Mouse (Mus musculus) right cerebral cortex, postnatal 4 days (tissue): ENCODE measurements around the gene Cd300ld5.
A peak's percentile ranks its signal among the peaks of the same experiment; 100 is the strongest.
"Not testable (repeated sequence)": the region's sequence is repeated elsewhere in the genome, so short reads cannot be mapped to it uniquely, and the experiment has no call there.

ENCODE experiments used
- DNase-seq: peaks from one replicate; pipeline ENCODE4 v3.0.0-alpha.2; 2022

The Cd300ld5 gene

GRCm38 (mm10) chr11:115037669-115038068 lies at the start of gene Cd300ld5:
TSS of gene Cd300ld5 (minus strand) at chr11:115037769.
- not testable (repeated sequence) for DNase-seq

GRCm38 (mm10) chr11:115086213-115086612 lies 48.6 kb upstream of the Cd300ld5 start:
- DNase-seq, result no peak

DNA sequence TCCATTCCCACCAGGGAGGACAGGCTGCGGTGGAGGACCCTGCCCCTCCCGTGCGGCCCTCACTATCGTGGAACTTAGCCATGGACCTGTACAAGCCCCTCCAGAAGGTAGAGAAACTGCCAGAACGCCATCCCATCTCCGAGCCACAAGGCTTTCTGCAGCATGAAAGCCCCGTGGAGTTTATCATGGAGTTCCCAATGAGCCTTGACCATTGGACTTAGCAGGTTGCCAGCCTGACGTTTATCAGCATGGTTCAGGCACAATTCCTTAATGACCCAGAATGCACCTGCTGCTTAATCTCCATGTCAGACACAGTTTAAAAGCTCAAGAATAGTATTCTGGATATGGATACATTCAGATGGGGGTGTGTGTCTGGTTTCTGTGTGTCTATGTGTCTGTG lies 47.5 kb upstream of the Cd300ld5 start:
- no peak for DNase-seq

GRCm38 (mm10) chr11:115084595-115084994 lies 47.0 kb upstream of the Cd300ld5 start:
- DNase-seq, result no peak

GRCm38 (mm10) chr11:115083376-115084139 lies 46.0 kb upstream of the Cd300ld5 start:
- DNase-seq, result peak; percentile 88

DNA sequence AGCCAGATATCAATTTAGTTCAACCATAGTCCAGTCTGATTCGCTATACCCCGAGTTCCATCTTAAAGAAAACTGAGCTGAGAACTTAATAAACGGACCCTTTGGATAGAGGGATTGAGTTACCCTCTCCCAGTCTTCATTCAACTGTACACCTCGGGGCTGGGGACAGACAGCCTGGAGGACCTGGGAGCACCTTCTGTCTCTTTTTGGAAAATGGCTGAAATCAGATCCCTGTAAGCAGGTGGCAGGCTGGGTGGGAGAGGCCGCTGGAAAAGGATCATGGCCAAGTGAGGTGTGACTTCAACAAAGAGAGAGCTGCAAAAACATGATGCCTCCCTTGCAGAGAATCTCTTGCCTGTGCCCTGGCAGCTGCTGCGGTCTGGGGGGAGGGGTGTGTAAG lies 44.6 kb upstream of the Cd300ld5 start:
- DNase-seq, result no peak

DNA sequence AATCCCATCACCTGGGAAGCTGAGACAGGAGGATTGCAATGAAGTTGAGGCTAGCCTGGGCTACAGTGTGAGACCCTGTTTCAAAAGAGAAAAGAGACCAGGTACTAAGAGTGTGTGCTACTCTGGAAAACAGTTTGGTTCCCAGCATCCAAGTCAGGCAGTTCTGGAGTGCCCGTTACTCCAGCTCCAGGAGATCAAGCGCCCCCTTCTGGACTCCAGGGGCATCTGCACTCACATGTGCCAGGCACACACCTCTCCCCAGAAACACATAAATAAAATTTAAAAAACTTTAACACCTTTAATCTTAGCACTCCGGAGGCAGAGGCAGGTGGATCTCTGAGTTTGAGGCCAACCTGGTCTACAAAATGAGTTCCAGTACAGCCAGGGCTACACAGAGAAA lies 43.8 kb upstream of the Cd300ld5 start:
- DNase-seq, result no peak

GRCm38 (mm10) chr11:115080886-115081285 lies 43.3 kb upstream of the Cd300ld5 start:
- peak; percentile 35 for DNase-seq

GRCm38 (mm10) chr11:115078680-115079079 lies 41.1 kb upstream of the Cd300ld5 start:
- DNase-seq, result no peak

- DNase-seq, result no peak
Measured at GRCm38 (mm10) chr11:115077436-115077835, 39.9 kb upstream of the Cd300ld5 start.

GRCm38 (mm10) chr11:115075859-115076258 lies 38.3 kb upstream of the Cd300ld5 start:
- DNase-seq, result no peak

GRCm38 (mm10) chr11:115075407-115075806 lies 37.8 kb upstream of the Cd300ld5 start:
- no peak for DNase-seq

GRCm38 (mm10) chr11:115073002-115073401 lies 35.4 kb upstream of the Cd300ld5 start:
- no peak for DNase-seq

GRCm38 (mm10) chr11:115071631-115072294 lies 34.2 kb upstream of the Cd300ld5 start:
- DNase-seq, result no peak

GRCm38 (mm10) chr11:115071015-115071551 lies 33.5 kb upstream of the Cd300ld5 start:
- DNase-seq, result no peak

DNA sequence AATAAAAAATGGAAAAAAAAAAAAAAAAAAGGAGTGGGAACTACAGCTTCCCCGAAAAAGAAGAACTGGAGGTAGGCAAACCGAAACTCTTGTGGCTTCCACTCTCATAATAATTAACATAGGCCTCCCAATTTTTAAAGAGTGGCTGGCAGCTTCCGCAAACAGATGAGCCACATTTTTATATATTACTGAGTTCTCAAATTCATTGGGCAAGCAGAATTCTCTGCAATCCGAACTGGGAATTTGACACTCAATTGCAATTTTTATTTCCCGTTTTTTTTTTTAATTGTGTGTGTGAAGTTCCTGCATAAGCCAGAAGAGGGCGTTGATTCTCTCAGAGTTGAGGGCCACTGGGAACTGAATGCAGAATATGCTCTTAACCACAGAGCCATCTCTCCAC lies 29.2 kb upstream of the Cd300ld5 start:
- DNase-seq, result no peak

DNA sequence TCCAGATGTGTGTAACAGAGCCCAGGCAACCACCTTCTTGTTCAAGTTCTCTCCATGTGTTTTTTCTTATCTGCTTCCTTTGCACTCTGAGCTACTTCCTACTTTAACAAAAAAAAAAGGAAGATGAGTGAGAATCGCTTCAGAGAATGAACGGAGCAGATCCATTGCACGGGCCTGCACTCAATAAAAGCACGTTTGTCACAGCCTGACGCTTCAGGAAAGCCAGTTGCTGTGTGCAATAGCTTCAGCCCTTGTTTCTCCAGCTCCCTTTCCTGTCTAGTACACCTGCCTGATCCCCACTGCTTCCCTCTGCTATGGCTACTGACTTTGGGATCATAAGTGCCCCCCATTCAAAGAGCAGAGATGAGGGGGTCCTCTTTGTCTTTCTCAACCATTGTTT lies 24.5 kb upstream of the Cd300ld5 start, which contains the start of gene Cd300e:
TSS of gene Cd300e (minus strand) at position 101 of the 400 bp plus-strand sequence.
- no peak for DNase-seq

DNA sequence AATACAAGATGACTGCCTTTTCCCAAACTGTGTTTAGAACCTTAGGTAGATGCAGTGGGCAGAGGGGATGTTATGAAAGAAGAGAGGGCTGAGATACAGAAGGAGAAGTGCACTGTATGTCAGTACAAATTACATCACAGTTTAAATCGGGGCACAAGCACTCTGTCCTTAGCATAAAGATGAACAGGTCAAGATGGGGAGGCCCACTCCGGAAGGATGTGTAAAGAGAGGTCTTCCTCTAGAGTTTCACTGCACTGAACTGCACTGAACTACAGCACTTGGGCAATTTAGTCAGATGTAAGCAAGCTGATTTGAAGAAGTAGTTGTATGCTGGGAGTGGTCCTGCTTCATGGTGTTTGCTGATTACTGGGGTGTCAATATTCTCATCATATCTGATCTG lies 22.2 kb upstream of the Cd300ld5 start:
- no peak for DNase-seq

DNA sequence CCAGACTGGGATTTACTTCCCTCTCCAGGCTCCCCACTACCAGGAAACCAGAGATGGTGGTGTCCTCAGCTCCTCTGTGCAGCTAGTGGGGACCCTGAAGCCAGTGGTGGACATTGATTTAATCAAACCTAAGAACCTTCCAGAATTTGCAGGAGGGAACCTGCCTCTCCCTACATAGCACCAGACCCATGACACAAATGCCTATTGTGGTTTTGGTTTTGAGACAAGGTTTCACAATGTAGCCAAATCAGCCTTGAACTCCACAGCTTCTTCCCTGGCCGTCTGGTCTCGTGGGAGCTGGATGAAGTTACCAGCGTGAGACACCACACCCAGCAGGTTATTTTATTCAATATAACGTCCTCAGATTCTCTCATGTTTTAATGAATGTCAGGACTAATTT lies 21.1 kb upstream of the Cd300ld5 start:
- DNase-seq, result no peak

DNA sequence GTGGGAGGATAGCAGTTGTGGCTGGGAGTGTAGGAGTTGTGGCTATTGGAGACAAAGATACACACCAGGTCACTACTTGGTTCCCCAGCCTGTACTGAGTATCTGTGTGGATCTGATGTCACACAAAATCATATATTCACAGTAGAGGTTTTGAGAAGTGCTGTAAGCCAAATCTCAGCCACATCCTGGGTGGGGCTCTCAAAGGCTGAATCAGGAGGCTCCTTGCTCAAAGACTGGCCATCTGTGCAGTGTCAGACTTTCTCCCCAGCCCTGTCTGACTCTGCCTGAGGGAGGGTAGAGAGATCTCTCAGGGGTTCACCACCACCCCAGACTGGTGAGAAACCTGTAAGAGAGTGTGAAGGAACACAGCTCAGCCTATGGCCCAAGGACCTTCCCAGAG lies 17.0 kb upstream of the Cd300ld5 start:
- DNase-seq, result no peak

DNA sequence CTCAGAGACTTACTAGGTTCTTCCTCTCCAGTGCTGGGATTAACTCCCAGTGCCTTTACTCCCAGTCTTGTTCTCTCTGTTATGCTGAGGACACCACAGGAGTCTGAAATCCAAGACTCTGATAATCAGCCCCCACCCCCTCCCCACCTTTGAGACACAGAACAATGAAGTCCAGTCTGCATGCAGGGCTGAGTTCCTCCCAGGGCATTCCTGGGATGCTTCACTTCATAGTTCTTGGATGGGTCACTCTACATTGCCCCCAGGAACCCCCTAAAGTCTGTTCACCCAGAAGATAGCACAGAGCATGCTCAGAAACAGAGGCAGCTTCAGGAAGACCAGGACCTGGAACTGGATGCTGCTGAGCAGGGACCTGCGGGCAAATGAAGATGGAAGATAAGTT lies 15.4 kb upstream of the Cd300ld5 start:
- no peak for DNase-seq

GRCm38 (mm10) chr11:115052206-115052605 lies 14.6 kb upstream of the Cd300ld5 start:
- DNase-seq, result no peak

- DNase-seq, result no peak
Measured at GRCm38 (mm10) chr11:115049282-115049895, 11.8 kb upstream of the Cd300ld5 start.

DNA sequence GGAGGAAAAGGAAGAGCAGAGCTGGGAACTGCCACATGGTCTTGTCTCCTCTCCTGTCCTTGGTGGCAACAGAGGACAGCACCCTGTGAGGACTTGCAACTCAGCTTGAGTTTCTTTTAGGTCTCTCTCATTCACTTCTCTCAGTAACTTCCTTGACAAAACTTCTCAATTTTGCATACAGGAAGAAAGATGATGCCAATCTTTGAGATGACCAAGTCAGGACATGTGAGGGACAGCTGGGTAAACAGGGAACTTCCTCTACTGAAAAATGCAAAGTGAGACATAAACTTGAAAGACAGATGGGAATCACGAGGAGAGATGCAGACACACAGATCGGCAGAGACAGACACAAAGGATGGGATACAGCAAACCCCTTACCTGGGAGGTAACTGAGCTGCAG lies 10.7 kb upstream of the Cd300ld5 start, which contains the start of gene Cd300ld3:
TSS of gene Cd300ld3 (minus strand) at position 151 of the 400 bp plus-strand sequence.
- no peak for DNase-seq
